Mouse (Mus musculus) MN1 (cell line): ENCODE measurements around the gene Itpk1.
A peak's percentile ranks its signal among the peaks of the same experiment; 100 is the strongest.

ENCODE experiments used
- DNase-seq: peaks from one replicate; pipeline ENCODE4 v3.0.0-alpha.2; 2016; ENCODE audit warnings: low spot score

Itpk1 gene

GRCm38 (mm10) chr12:102625118-102625517 is 79.6 kb downstream of the Itpk1 start:
- DNase-seq, result no peak

- no peak for DNase-seq
These were observed 80.9 kb downstream of the Itpk1 start for GRCm38 (mm10) chr12:102623827-102624226.

GRCm38 (mm10) chr12:102622302-102622842 is 82.4 kb downstream of the Itpk1 start:
- no peak for DNase-seq

GRCm38 (mm10) chr12:102621811-102622210 is 82.9 kb downstream of the Itpk1 start:
- no peak for DNase-seq

- no peak for DNase-seq
These were observed 83.5 kb downstream of the Itpk1 start for GRCm38 (mm10) chr12:102621205-102621604.

DNA sequence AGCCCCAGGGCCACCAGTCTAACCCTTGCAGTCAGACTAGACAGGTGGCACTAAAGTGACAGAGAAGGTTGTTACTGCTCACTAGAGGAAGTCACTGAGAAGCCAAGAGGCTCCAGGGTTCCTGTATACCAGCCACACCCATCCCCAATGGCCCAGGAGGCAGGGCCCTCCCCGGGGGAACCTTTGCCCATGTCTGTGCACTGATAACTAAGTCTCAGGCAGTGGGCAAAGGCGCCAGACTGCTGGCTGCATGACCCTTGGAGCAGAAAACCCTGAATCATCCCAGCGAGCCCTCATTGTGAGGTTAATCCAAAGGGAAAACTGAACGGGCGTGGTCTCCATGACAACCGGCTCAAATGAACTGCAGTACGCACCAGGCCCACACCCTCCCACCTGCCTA is 84.8 kb downstream of the Itpk1 start:
- DNase-seq, result no peak

GRCm38 (mm10) chr12:102618085-102618484 is 86.6 kb downstream of the Itpk1 start:
- DNase-seq, result no peak

- DNase-seq, result no peak
These were observed 87.7 kb downstream of the Itpk1 start for GRCm38 (mm10) chr12:102616843-102617519.

GRCm38 (mm10) chr12:102616201-102616600 is 88.5 kb downstream of the Itpk1 start:
- peak; percentile 61 for DNase-seq

DNA sequence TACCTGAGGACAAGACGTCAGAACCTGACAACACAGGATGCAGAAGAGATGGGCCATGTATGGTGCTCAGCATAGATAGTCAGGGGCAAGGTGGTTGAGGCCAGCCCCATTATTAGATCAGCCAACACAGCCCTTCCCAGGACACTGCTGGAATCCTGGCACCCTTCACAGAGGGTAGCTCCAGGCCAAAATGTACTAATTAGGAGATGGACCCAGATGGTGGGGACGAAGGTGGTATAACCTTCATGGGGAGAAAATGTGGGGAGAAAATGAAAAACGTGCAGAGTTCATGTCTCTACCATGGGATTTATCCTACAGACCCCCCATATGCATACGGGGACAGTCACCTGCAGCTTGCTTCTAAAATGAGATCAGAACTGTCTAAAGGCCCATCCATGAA is 91.3 kb downstream of the Itpk1 start:
- DNase-seq, result no peak

DNA sequence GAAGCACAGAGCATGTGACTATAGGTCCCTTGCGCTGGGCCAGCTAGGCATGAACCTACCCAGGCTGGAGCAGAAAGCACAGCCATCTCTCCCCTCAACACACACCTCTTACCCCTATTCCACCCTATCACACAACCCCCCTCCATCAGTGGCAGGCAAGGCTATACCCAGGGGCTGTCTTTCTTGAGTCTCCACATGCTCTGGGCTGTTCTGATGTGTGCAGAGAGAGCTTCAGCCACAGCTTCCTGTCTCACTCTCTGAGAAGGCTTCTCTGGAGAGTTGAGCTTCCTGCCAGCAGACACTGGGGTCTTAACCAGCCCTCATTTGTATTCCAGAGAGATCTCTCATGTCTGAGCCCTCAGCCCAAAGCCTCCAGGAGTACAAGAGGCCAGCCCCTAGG is 92.3 kb downstream of the Itpk1 start:
- no peak for DNase-seq

- DNase-seq, result no peak
These were observed 93.8 kb downstream of the Itpk1 start for GRCm38 (mm10) chr12:102610927-102611326.

GRCm38 (mm10) chr12:102607808-102608517 is 96.8 kb downstream of the Itpk1 start:
- no peak for DNase-seq

DNA sequence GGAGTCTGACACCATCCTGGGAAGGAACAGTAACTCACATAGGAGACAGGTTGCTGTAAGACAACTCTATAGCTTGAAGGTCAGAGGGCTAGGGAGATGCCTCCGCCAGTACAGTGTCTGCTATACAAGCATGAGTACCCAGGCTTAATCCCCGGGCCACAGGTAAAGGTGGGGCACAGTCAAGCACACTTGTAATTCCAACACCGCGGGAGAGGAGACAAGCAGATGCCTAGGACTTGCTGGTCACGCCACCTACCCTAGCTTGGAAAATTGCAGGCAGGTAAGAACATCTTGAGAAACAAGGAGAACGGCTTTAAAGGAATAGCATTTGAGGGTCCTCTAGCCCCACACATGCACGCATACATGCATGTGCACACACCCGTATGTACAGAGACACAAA is 97.7 kb downstream of the Itpk1 start:
- no peak for DNase-seq

GRCm38 (mm10) chr12:102605607-102606006 is 99.1 kb downstream of the Itpk1 start:
- no peak for DNase-seq

DNA sequence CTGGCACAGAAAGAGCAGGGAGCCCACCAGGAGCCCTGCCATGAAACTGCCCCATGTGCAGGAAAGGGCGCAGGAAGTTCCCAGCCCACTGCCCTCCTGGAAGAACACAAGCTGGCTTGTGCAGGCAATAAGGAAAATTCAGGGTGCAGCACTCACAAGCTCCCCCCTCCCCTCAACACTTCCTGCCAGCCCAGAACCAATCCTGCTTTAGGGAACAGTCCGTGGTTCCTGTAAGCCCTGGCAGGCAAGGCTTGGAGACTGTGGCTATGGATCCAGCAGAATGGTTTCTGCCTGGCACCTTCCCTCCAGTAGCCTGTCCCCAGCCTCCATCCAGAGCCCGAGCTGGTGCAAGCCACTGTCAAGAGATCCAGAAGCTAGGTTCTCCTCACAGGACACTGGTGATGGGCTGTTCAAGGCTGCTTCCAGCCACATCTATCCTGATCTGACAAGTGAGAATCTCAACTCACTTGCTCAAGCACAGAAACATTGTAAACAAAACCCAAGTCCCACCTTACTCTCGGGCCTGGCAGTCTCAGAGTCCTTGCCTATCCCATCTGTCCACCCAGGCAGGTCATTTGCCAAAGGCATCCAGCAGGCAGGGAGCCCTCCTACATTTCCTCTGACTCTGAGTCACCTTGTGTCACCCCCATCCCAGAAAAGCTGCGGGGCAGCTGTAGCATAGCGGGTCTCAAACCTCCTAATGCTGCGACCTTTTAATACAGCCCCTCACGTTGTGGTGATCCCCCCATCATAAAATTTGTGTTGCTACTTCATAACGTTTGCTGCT is 102.3 kb downstream of the Itpk1 start:
- no peak for DNase-seq

DNA sequence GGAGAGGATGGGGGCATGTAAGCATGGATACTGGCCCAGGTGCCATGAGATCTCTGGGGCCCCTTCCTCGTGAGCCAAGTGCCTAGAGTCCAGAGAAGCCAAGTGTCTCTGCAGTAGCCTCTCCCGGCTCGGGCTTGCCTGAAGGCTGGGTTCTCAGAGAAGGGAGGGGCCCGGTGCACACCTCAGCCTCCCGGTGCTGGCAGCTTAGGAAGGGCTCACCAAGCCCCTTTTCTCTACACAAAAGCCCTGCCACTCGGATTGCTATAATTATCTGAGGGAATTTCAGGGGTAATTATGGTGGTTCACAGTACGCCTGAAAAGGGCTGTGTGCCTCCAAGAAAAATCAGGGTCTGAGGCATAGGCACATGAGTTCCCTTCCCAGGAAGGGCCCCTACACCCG is 102.9 kb downstream of the Itpk1 start:
- DNase-seq, result no peak

DNA sequence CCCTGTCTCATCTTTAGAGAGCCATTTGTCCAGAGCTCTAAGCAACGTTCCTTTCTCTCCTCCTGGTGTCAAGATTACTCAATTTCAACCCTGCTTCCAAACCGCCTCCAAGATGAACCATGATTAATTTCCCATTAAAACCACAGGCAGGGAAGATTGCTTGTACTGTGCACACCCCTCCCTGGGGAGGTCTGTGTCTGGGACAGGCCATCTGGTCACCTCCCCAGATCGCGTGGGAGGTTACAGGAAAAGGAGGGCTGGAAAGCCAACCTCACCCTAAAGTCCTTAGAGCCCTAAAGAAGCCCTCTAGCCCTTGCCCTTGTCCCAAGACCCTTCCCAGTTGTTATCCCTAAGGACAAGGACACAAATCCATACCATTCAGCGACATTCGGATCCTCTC is 104.4 kb downstream of the Itpk1 start:
- peak; percentile 71 for DNase-seq

- peak; percentile 53 for DNase-seq
These were observed 104.9 kb downstream of the Itpk1 start for GRCm38 (mm10) chr12:102599801-102600200.

DNA sequence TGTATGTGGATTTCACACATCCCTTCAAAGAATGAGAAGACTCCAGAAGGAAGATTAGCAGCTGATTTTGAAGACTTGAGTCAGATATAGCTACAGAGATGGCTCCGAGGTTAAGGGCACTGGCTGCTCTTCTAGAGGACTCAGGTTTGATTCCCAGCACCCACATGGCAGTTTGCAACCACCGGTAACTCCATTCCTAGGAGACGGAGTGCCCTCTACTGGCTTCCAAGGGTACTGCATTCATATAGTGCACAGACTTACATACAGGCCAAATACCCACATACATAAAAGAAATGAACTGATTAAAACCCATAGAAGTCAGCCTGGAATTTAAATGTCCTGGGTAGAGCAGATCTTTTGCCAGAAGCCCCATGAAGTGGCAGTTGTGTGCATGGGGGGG is 106.2 kb downstream of the Itpk1 start:
- DNase-seq, result no peak

- no peak for DNase-seq
These were observed 107.3 kb downstream of the Itpk1 start for GRCm38 (mm10) chr12:102597466-102597865.

DNA sequence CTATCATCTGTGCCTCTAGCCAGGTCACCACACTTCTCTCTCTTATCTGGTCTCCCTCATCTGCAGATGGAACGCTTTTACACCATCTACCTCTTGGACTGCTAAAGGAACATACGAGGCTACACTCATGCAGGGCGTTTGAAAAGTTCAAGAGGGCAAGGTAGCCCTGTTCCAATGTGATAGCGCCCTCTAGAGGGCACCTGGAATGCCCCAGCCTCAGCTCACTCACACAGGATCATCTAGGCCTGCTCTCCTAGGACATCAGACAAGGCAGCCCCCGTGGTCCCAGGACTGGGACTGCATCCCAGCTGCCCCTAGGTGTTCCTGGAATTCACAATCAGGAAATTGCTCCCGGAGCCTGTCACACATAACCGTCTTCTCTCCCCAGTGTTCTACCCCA is 108.3 kb downstream of the Itpk1 start:
- DNase-seq, result no peak

GRCm38 (mm10) chr12:102594627-102595026 is 110.1 kb downstream of the Itpk1 start:
- no peak for DNase-seq
